ENCODE assay signal across 9 mouse cellular contexts in genomic region chr1:170214383-170214756, GRCm38 (mm10). TPM values are rescaled to one million over a fixed set of nuclear protein-coding genes. Genes with fewer than 3 reads are reported as not detected.
DNase-seq lines count a peak whose midpoint lies in the region; ATAC-seq and TF ChIP-seq lines count a peak whose summit lies in the region.
"Had no signal": no experiment of that assay in that cellular context is flagged by ENCODE, and none has a peak within 500 bp of the region (broad histone marks: within the 10 kb centered on the region; RNA-seq: fewer than 3 reads in every experiment).

No protein-coding gene starts in this region.

- peak overlapping the region; percentile 90 for H3K27ac ChIP-seq in heart, adult 2 months
- no peak overlapping the region; the same call in 1 of the 2 replicates for H3K27ac ChIP-seq in embryonic facial prominence, embryonic 14.5 days (replicated peaks; ENCODE audit: low read depth, low read length)
- H3K27ac ChIP-seq in limb, embryonic 15.5 days = peak overlapping the region; percentile 84

- intact Hi-C loops in heart, adult 2 months (cut with DNase I) = no loop called here
- intact Hi-C loops in heart, postnatal 14 days (cut with DNase I) = no loop called here

- H3K4me1 ChIP-seq in heart, adult 2 months (ENCODE audit: control insufficient read depth, insufficient read depth, low read length) = no peaks in the 10 kb centered on the region
- H3K4me1 ChIP-seq in embryonic facial prominence, embryonic 14.5 days (ENCODE audit: control insufficient read depth, insufficient read depth, low read length) = no peaks in the 10 kb centered on the region
- H3K4me1 ChIP-seq in limb, embryonic 15.5 days = peaks cover 4% of the 10 kb centered on the region; the same call in 1 of the 2 replicates

- peak overlapping the region; percentile 93 for H3K9ac ChIP-seq in heart, adult 2 months (ENCODE audit: low read depth, low read length)
- H3K9ac ChIP-seq in embryonic facial prominence, embryonic 14.5 days (ENCODE audit: low read depth, low read length) = peak overlapping the region; percentile 97
- peak overlapping the region; percentile 91 for H3K9ac ChIP-seq in limb, embryonic 15.5 days

- TF ChIP-seq EP300 in heart, adult 2 months (IDR thresholded peaks at IDR 0.05; ENCODE audit: insufficient read depth, low read depth, low read length) = no peak

- no peaks in the 10 kb centered on the region for H3K27me3 ChIP-seq in heart, adult 2 months (ENCODE audit: control insufficient read depth, insufficient read depth, low read length)
- no peaks in the 10 kb centered on the region for H3K27me3 ChIP-seq in embryonic facial prominence, embryonic 14.5 days (replicated peaks; ENCODE audit: control insufficient read depth, insufficient read depth, low read length)
- no peaks in the 10 kb centered on the region for H3K27me3 ChIP-seq in limb, embryonic 15.5 days

- DNase-seq in heart, adult 2 months = no peak
- no peak for DNase-seq in heart, postnatal 14 days
- peak; percentile 52 for DNase-seq in 416B (ENCODE audit: low read depth)
- DNase-seq in embryonic facial prominence, embryonic 14.5 days (ENCODE audit: low spot score) = peak; percentile 1
- no peak for DNase-seq in layer of hippocampus, postnatal 36 days
- DNase-seq in thymus, adult 18-20 months = no peak
- no peak for DNase-seq in right cerebral cortex, postnatal 4 days
- DNase-seq: kidney, adult 9 months had no signal

- no peak for TF ChIP-seq CTCF in heart, adult 2 months (IDR thresholded peaks at IDR 0.05)

- TF ChIP-seq POLR2A in heart, adult 2 months (IDR thresholded peaks at IDR 0.05; ENCODE audit: insufficient read depth, low read depth, low read length) = no peak

- peak overlapping the region; percentile 70 for H3K4me2 ChIP-seq in embryonic facial prominence, embryonic 14.5 days (ENCODE audit: low read depth, low read length)
- peak overlapping the region; percentile 59 for H3K4me2 ChIP-seq in limb, embryonic 15.5 days

- no peaks in the 10 kb centered on the region for H3K36me3 ChIP-seq in heart, adult 2 months (ENCODE audit: control insufficient read depth, insufficient read depth, low read length)
- peaks cover 23% of the 10 kb centered on the region for H3K36me3 ChIP-seq in embryonic facial prominence, embryonic 14.5 days (ENCODE audit: control insufficient read depth, insufficient read depth, low read length)
- H3K36me3 ChIP-seq in limb, embryonic 15.5 days = peaks cover 20% of the 10 kb centered on the region

- 13% methylated on average over 7 of the region's 7 CpGs for WGBS in heart, adult 2 months
- 30% methylated on average over 7 of the region's 7 CpGs for WGBS in embryonic facial prominence, embryonic 14.5 days
- 20% methylated on average over 7 of the region's 7 CpGs for WGBS in limb, embryonic 15.5 days

- H3K9me3 ChIP-seq in embryonic facial prominence, embryonic 14.5 days (ENCODE audit: control insufficient read depth, low read length) = no peaks in the 10 kb centered on the region
- H3K9me3 ChIP-seq in limb, embryonic 15.5 days = no peaks in the 10 kb centered on the region

- peak overlapping the region; percentile 86 for H3K4me3 ChIP-seq in heart, adult 2 months
- H3K4me3 ChIP-seq in embryonic facial prominence, embryonic 14.5 days (ENCODE audit: low read depth, low read length) = peak overlapping the region; percentile 85
- H3K4me3 ChIP-seq in limb, embryonic 15.5 days = peak overlapping the region; percentile 78

- peaks cover 3% of the 10 kb centered on the region; the same call in 1 of the 2 replicates for H3K79me2 ChIP-seq in heart, adult 2 months (replicated peaks; ENCODE audit: control insufficient read depth, insufficient read depth, low read length)

- ATAC-seq in embryonic facial prominence, embryonic 14.5 days (ENCODE audit: low read depth) = no peak
- ATAC-seq in limb, embryonic 15.5 days (ENCODE audit: insufficient number of reproducible peaks, low FRiP score, low TSS enrichment, low read depth) = no peak

RNA-seq across cellular contexts. Expression of gene Uhmk1, which starts 0.8 kb away (rescaled TPM):
- total RNA-seq in heart, adult 2 months (2021) = 10 to 100 TPM; 21.7 to 23.4 TPM
- 6.5 and 14.9 TPM in 2 replicates for polyA plus RNA-seq in heart, adult 2 months (2012; rRNA removed)
- total RNA-seq in heart, postnatal 14 days (2021) = 10 to 100 TPM; 19.9 to 23.2 TPM
- polyA plus RNA-seq in embryonic facial prominence, embryonic 14.5 days (2014; fragmentation: Nextera tagmentation; extraction: Ambion mirVana) = 10.1 and 11.2 TPM in 2 replicates
- polyA plus RNA-seq in limb, embryonic 15.5 days (2015; fragmentation: Nextera tagmentation; extraction: Ambion mirVana) = 4.9 and 6.7 TPM in 2 replicates
- total RNA-seq in layer of hippocampus, postnatal 36 days (2021) = 100 to 1,000 TPM; 143 to 157 TPM

RNA-seq across cellular contexts. Expression of gene Sh2d1b2, which starts 18.2 kb away (rescaled TPM):
- total RNA-seq in heart, adult 2 months (2021) = not detected
- polyA plus RNA-seq in heart, adult 2 months (2012; rRNA removed) = not detected in 2 replicates
- total RNA-seq in heart, postnatal 14 days (2021) = not detected
- polyA plus RNA-seq in embryonic facial prominence, embryonic 14.5 days (2014; fragmentation: Nextera tagmentation; extraction: Ambion mirVana) = not detected in 2 replicates
- polyA plus RNA-seq in limb, embryonic 15.5 days (2015; fragmentation: Nextera tagmentation; extraction: Ambion mirVana) = not detected in 2 replicates
- not detected for total RNA-seq in layer of hippocampus, postnatal 36 days (2021)

RNA-seq across cellular contexts. Expression of gene Uap1, which starts 39.6 kb away (rescaled TPM):
- total RNA-seq in heart, adult 2 months (2021) = 10 to 100 TPM; 51.6 to 55.2 TPM
- polyA plus RNA-seq in heart, adult 2 months (2012; rRNA removed) = 21.6 and 39.9 TPM in 2 replicates
- 10 to 100 TPM; 49.1 to 55.4 TPM for total RNA-seq in heart, postnatal 14 days (2021)
- polyA plus RNA-seq in embryonic facial prominence, embryonic 14.5 days (2014; fragmentation: Nextera tagmentation; extraction: Ambion mirVana) = 72.9 and 75.4 TPM in 2 replicates
- polyA plus RNA-seq in limb, embryonic 15.5 days (2015; fragmentation: Nextera tagmentation; extraction: Ambion mirVana) = 75.5 and 75.7 TPM in 2 replicates
- 10 to 100 TPM; 53.4 to 57.6 TPM for total RNA-seq in layer of hippocampus, postnatal 36 days (2021)

Comparison
In these comparisons a context has a peak if more than half of its experiments do, and no peak if none do; other contexts are left out.
1. DNase-seq: peak in 416B (single experiment) and embryonic facial prominence, embryonic 14.5 days (single experiment); none in heart, adult 2 months (0 of 2), heart, postnatal 14 days (0 of 2), layer of hippocampus, postnatal 36 days (0 of 2), thymus, adult 18-20 months (0 of 2) and right cerebral cortex, postnatal 4 days (single experiment).
2. RNA of gene Uhmk1, which starts 0.8 kb away (total RNA-seq): 143 to 157 TPM in layer of hippocampus, postnatal 36 days; 21.7 to 23.4 TPM in heart, adult 2 months and 19.9 to 23.2 TPM in heart, postnatal 14 days; every median in the first group is over 4 times any median in the second.
3. Peak in every context shown above with its lines, with median percentiles within 50 percentile points of each other: H3K4me3 ChIP-seq and H3K9ac ChIP-seq.